Mouse (Mus musculus) myocyte (in vitro differentiated cells): ENCODE data around the gene Plekhj1. TPM values are rescaled to one million over a fixed set of nuclear protein-coding genes. Genes with fewer than 3 reads are reported as not detected.

ENCODE experiments used
- H3K27me3 ChIP-seq: one replicate; pipeline ENCODE4 v1.6.1; 2011; ENCODE audit not compliant: control insufficient read depth, insufficient read depth, insufficient read length
- H3K36me3 ChIP-seq: one replicate; pipeline ENCODE4 v1.6.1; 2011; ENCODE audit not compliant: control insufficient read depth, insufficient read depth
- H3K4me2 ChIP-seq: one replicate; pipeline ENCODE4 v1.6.1; 2011; ENCODE audit warnings: low read depth, control low read depth
- H3K4me3 ChIP-seq: one replicate; pipeline ENCODE4 v1.5.1; 2011; ENCODE audit warnings: mild to moderate bottlenecking, control low read depth, moderate library complexity
- H3K79me2 ChIP-seq: one replicate; pipeline ENCODE4 v1.6.1; 2011; ENCODE audit not compliant: control insufficient read depth, insufficient read depth
- H3ac ChIP-seq: one replicate; pipeline ENCODE4 v1.6.1; 2011; ENCODE audit not compliant: control insufficient read depth, insufficient read length
- CEBPB ChIP-seq: IDR thresholded peaks from 2 replicates; pipeline ENCODE4 v1.6.1; 2011; ENCODE audit warnings: mild to moderate bottlenecking, moderate library complexity; ENCODE audit not compliant: poor library complexity, insufficient read depth, severe bottlenecking
- E2F4 ChIP-seq: IDR thresholded peaks from one replicate; pipeline ENCODE4 v1.6.1; 2011; ENCODE audit warnings: mild to moderate bottlenecking, control low read depth, moderate library complexity; ENCODE audit not compliant: insufficient read depth
- MAX ChIP-seq: IDR thresholded peaks from one replicate; pipeline ENCODE4 v1.6.1; 2011; ENCODE audit warnings: low read depth, mild to moderate bottlenecking, control low read depth
- MYOD1 ChIP-seq, 3 experiments: IDR thresholded peaks; one replicate each; pipeline ENCODE4 v1.6.1; 2011; ENCODE audit warnings: control low read depth in 2 of 3, low read depth in 2 of 3, mild to moderate bottlenecking in 2 of 3, moderate library complexity in 1 of 3; ENCODE audit not compliant: insufficient read length in 2 of 3, control insufficient read depth in 1 of 3
- MYOG ChIP-seq, 3 experiments: IDR thresholded peaks; one replicate each; pipeline ENCODE4 v1.6.1; 2011; ENCODE audit warnings: control low read depth in 2 of 3, low read depth in 2 of 3, mild to moderate bottlenecking in 2 of 3; ENCODE audit not compliant: insufficient read length in 2 of 3, control insufficient read depth in 1 of 3, insufficient read depth in 1 of 3
- POLR2A ChIP-seq: IDR thresholded peaks from one replicate; pipeline ENCODE4 v1.6.1; 2011; ENCODE audit warnings: low read depth, mild to moderate bottlenecking, control low read depth, moderate library complexity; ENCODE audit not compliant: insufficient read length
- POLR2AphosphoS2 ChIP-seq: IDR thresholded peaks from one replicate; pipeline ENCODE4 v1.6.1; 2011; ENCODE audit warnings: low read depth, control low read depth; ENCODE audit not compliant: insufficient read length
- REST ChIP-seq: IDR thresholded peaks from one replicate; pipeline ENCODE4 v1.6.1; 2011; ENCODE audit warnings: mild to moderate bottlenecking, control low read depth, moderate library complexity; ENCODE audit not compliant: insufficient read depth, insufficient read length
- SRF ChIP-seq: IDR thresholded peaks from one replicate; pipeline ENCODE4 v1.6.1; 2011; ENCODE audit warnings: low read depth; ENCODE audit not compliant: control insufficient read depth, insufficient read length
- TCF12 ChIP-seq: IDR thresholded peaks from one replicate; pipeline ENCODE4 v1.6.1; 2011; ENCODE audit warnings: mild to moderate bottlenecking, control low read depth; ENCODE audit not compliant: poor library complexity, insufficient read depth, severe bottlenecking
- TCF3 ChIP-seq: IDR thresholded peaks from one replicate; pipeline ENCODE4 v1.6.1; 2011; ENCODE audit warnings: low read depth, control low read depth; ENCODE audit not compliant: insufficient read length
- USF1 ChIP-seq: IDR thresholded peaks from one replicate; pipeline ENCODE4 v1.6.1; 2011; ENCODE audit warnings: low read depth, mild to moderate bottlenecking, control low read depth, moderate library complexity
- polyA plus RNA-seq: library from polyadenylated mRNA; unstranded; fragments of >200 nt; fragmentation: generic; extraction: Trizol; gene quantifications from one replicate; pipeline ENCODE4 v1.2.1, GENCODE M21; 2012; ENCODE audit warnings: missing spikeins

Plekhj1 gene
- polyA plus RNA-seq, 1 experiment = 69.6 TPM

DNA sequence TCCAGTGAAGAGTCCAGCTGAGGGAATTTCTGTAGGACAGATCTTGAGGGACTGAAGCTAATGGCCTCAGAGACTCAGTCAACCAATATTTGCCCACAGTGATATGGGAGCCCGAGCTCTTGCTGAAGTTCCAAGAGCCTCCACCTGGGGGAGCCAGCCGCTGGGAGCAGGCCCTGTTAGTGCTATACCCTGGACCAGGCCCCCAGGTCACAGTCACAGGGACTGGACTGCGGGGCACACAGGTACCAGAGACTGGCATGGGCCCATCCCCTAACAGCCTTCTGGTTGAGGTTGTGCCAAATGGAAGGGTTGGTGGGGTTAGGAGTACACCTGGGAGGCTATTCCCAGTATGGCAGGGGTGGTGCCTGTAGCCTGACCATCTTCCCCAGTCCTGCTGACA, 7.5 kb upstream of the Plekhj1 start:
- H3K4me3 ChIP-seq = no peak overlapping the region
- no peak overlapping the region for H3ac ChIP-seq
- peaks cover 12% of the 10 kb centered on the region for H3K36me3 ChIP-seq
- H3K4me2 ChIP-seq = no peak overlapping the region
- H3K79me2 ChIP-seq = peaks cover 9% of the 10 kb centered on the region
- no peak for TF ChIP-seq MYOD1 (IDR thresholded peaks at IDR 0.05; ENCODE audit: control insufficient read depth in 1 of 3, insufficient read length in 2 of 3, low read depth in 2 of 3)
- TF ChIP-seq POLR2AphosphoS2 = peak; percentile 27
- H3K27me3 ChIP-seq = no peaks in the 10 kb centered on the region

DNA sequence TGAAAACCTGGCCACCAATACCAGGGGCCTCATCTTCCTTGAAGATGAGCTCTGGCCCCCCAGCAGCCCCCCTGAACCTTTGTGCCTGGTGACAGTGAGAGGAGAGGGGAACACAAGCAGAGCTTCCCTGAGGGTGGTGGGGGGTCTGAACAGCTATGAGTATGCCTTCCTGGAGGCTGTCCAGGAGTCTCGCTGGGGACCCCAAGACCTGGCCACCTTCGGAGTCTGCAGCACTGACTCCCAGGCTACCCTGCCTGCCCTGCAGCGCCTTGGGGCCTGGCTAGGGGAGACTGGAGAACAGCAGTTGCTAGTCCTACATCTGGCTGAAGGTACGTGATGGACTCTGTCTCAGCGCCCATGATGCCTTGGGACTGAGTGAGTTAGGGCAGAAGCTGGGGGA, 6.9 kb upstream of the Plekhj1 start:
- H3K36me3 ChIP-seq = peaks cover 17% of the 10 kb centered on the region

DNA sequence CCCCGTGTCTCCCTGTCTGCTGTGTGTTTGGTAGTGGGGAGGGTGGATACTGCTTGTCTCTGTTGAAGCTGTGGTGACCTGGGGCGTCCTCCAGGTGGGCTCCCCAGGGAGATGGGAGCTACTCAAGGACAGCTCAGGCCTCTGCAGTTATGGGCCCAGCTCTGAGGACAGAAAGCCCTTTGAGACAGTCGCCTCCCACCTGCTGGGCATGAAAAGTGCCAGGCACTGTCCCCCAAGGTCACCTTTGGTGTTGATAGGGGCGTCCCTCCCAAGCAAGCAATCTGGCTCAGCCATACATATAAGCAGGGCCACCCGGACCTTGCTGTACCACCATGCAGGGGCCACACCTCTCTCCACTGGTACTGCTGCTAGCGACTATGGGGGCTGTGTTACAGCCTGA, 6.5 kb upstream of the Plekhj1 start, which contains the start of gene Amh:
Gene Amh, plus strand, starts transcription at position 328 of the 400 bp plus-strand sequence.
- Histone ChIP-seq H3K79me2 (peaks cover 19% of the 10 kb centered on the region), H3K27me3 (no peaks in the 10 kb centered on the region), H3K4me2 (no peak within 1 kb of the TSS), H3K36me3 (peaks cover 17% of the 10 kb centered on the region), H3ac (no peak within 1 kb of the TSS), H3K4me3 (no peak within 1 kb of the TSS)
- TF ChIP-seq POLR2A = no peak
- no peak for TF ChIP-seq TCF3
- no peak for TF ChIP-seq MAX
- TF ChIP-seq MYOG (IDR thresholded peaks at IDR 0.05; ENCODE audit: control insufficient read depth in 1 of 3, insufficient read depth in 1 of 3, insufficient read length in 2 of 3, low read depth in 2 of 3) = no peak
- no peak for TF ChIP-seq MYOD1 (IDR thresholded peaks at IDR 0.05; ENCODE audit: control insufficient read depth in 1 of 3, insufficient read length in 2 of 3, low read depth in 2 of 3)

More for the DNA sequence above, 6.9 kb upstream of the Plekhj1 start:
- Histone ChIP-seq H3K27me3 (no peaks in the 10 kb centered on the region), H3K4me3 (no peak overlapping the region), H3K4me2 (no peak overlapping the region), H3K79me2 (peaks cover 15% of the 10 kb centered on the region), H3ac (no peak overlapping the region)
- TF ChIP-seq MAX (no peak), MYOG (IDR thresholded peaks at IDR 0.05; ENCODE audit: control insufficient read depth in 1 of 3, insufficient read depth in 1 of 3, insufficient read length in 2 of 3, low read depth in 2 of 3) (no peak), TCF12 (no peak), CEBPB (no peak)

DNA sequence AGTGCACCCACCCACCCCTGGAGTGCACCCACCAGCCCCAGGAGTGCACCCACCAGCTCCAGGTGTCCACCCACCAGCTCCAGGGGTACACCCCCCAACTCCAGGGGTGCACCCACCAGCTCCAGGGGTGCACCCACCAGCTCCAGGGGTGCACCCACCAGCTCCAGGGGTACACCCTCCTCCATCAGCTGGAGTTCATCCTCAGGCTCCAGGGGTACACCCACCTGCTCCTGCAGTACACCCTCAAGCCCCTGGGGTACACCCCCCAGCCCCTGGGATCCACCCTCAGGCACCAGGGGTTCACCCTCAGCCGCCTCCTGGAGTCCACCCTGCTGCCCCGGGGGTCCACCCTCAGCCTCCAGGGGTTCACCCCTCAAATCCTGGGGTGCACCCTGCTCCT, 5.9 kb upstream of the Plekhj1 start:
- no peak overlapping the region for H3K4me2 ChIP-seq
- H3K79me2 ChIP-seq = peaks cover 24% of the 10 kb centered on the region
- H3ac ChIP-seq = no peak overlapping the region
- no peak for TF ChIP-seq MYOG (IDR thresholded peaks at IDR 0.05; ENCODE audit: control insufficient read depth in 1 of 3, insufficient read depth in 1 of 3, insufficient read length in 2 of 3, low read depth in 2 of 3)
- TF ChIP-seq CEBPB = no peak
- TF ChIP-seq USF1 = no peak
- no peak for TF ChIP-seq TCF3
- TF ChIP-seq POLR2A = no peak
- no peak for TF ChIP-seq SRF
- TF ChIP-seq POLR2AphosphoS2 = no peak
- TF ChIP-seq MYOD1 (IDR thresholded peaks at IDR 0.05; ENCODE audit: control insufficient read depth in 1 of 3, insufficient read length in 2 of 3, low read depth in 2 of 3) = no peak
- TF ChIP-seq MAX = no peak
- TF ChIP-seq REST = no peak
- TF ChIP-seq E2F4 = no peak
- no peak for TF ChIP-seq TCF12
- H3K27me3 ChIP-seq = no peaks in the 10 kb centered on the region
- H3K4me3 ChIP-seq = no peak overlapping the region
- peaks cover 17% of the 10 kb centered on the region for H3K36me3 ChIP-seq

DNA sequence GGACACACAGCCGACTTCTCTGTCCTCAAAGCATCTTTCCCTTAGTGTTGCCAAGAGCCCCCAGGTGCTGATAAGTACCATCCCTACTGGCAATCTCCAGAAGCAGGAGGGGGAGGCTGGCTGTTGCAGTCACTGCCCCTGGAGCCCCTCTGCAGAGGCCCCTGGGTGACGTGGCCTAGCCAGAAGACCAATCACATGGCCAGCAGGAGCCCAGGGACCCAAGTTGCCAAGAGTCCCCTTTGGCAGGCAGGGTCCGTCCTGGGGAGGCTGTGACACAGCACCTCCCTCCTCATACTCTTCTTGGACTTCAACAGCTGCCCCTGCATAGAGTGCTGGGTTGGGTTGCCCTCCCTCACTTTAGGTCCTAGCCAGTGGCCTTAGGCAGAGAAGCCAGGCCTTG, 4.6 kb upstream of the Plekhj1 start:
- Histone ChIP-seq H3K4me2 (no peak overlapping the region), H3K4me3 (no peak overlapping the region), H3K36me3 (peaks cover 17% of the 10 kb centered on the region), H3K27me3 (no peaks in the 10 kb centered on the region), H3K79me2 (peaks cover 33% of the 10 kb centered on the region), H3ac (no peak overlapping the region)
- TF ChIP-seq SRF (no peak), MAX (no peak), POLR2A (peak; percentile 10)

DNA sequence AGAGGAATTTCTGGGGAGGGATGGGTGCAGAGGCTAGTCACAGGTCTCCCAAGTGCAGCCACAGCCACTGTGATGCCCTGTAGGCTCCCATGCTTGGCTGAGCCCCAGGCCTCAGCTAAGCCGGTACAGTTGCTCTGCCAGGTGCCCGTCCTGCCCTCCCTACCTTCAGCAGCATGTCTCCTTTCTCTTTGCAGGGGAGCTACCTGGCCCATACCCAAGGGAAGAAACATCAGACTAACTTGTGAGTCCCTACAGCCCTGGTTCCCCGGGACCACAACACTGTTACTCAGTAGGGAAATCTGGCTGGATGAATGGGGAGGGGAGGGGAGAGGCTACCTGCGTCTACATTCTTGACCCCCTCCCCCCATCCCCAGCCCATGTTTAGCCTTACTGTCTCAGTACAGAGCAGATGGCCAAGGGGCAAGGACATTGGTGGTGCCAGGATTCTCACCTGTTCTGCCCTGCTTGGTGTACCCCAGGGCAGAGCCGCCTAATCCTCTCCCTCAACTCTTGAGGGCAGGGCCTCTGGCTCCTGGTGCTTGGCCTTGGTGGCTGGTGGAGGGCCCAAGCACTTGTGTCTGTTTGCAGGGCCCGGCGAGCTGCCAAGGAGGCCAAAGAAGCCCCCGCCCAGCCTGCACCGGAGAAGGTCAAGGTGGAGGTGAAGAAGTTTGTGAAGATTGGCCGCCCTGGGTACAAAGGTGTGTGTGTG, 3.9 kb upstream of the Plekhj1 start:
- no peaks in the 10 kb centered on the region for H3K27me3 ChIP-seq
- TF ChIP-seq MYOG (IDR thresholded peaks at IDR 0.05; ENCODE audit: control insufficient read depth in 1 of 3, insufficient read depth in 1 of 3, insufficient read length in 2 of 3, low read depth in 2 of 3) = no peak
- peak; percentile 26 for TF ChIP-seq POLR2AphosphoS2
- no peak overlapping the region for H3K4me2 ChIP-seq
- H3K4me3 ChIP-seq = no peak overlapping the region
- peaks cover 37% of the 10 kb centered on the region for H3K79me2 ChIP-seq
- no peak overlapping the region for H3ac ChIP-seq
- H3K36me3 ChIP-seq = peaks cover 17% of the 10 kb centered on the region
